Mouse (Mus musculus): Measurements from ENCODE around the gene Ctrb1.

Gene Ctrb1

DNA sequence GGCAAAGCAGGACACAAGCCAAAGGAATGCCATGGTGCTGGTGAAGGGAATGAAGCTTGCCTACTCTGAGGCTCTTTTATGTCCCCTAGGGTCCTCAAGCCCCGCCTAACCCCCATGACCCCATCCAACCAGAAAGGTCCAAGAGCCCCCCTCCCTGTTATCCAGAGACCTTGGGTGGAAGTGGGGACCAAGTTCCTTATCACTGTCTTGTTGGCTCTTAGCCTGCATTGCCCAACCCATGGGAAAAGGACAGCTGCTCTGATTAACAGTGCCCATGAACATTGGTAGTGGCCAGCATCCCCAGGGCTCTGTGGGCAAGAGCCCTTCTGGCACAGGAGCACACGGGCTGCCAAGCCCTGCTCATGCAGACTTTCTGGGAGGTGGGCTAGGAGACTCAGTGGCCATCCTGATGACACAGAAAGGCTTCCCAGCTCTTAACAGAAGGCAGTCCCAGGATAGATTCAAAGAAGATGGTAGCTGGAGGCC lies at the start of gene Ctrb1:
Gene Ctrb1 (minus strand): TSS at position 51 of the 486 bp plus-strand sequence.
- DNase-seq (ENCODE audit: low spot score) = no peak

DNA sequence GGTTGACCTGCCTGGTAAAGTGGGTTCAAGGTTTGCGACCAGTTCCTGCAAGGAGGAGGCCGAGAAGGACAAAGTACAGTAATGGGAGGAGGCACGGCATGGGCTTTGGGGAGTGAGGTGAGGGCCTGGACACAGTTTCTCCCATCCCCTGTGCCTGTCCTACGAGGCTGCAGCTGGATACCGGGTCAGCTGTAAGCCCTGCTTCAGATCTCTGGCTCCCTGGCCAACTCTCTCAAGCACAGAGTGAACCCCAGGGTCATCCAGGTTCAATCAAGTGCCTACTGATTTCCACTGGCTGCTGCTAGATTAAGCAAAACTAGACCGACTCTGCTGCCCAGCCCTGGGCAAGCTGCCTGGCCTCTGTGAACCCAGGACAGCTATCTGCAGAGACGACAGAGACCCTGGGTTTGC lies 49.5 kb upstream of the Ctrb1 start:
- DNase-seq (ENCODE audit: low spot score) = no peak

DNA sequence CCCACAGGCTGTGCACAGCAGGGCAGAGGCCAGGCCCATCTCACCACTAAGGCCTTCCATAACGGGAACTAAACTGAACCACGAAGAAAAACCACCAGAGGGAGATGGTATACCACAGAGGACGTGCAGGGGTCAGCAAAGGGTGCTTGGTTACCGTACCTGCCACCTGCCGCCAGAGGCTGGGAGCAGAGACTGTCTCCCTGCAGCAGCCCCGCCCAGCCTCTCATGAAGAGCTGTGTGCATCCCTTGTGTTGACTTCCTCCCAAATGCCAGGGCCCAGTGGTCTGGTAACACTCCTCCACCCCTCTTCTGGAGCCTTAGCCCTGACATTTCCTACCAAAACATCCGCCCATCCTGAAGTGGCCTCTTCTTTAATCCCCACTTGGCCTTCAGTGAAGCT lies 48.8 kb upstream of the Ctrb1 start:
- DNase-seq (ENCODE audit: low spot score) = no peak

- DNase-seq (ENCODE audit: low spot score) = no peak
Observed at GRCm38 (mm10) chr8:111738867-111739266, 48.1 kb upstream of the Ctrb1 start.

GRCm38 (mm10) chr8:111736321-111736720 lies 45.5 kb upstream of the Ctrb1 start:
- peak; percentile 71 for DNase-seq (ENCODE audit: low spot score)

DNA sequence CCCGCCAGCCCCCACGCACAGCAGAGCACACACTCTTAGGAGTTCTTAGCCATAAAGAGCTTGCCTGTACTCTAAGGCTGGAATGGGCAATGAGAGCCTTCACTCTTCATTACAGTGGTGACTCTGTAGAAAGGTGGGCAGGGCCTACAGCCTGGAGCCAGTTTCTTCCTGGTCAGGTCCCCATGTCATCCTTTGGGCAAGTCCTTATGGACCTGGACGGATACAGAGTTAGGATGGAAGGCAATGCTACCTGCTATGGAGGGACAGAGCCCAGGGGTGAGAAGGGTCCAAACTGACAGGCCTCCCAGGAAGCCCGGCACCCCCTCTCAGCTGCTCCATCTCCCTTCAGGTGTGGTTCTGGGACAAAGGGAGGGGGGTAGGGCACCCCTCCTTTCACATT lies 45.0 kb upstream of the Ctrb1 start:
- no peak for DNase-seq (ENCODE audit: low spot score)

- no peak for DNase-seq (ENCODE audit: low spot score)
Observed at GRCm38 (mm10) chr8:111735335-111735761, 44.5 kb upstream of the Ctrb1 start.

DNA sequence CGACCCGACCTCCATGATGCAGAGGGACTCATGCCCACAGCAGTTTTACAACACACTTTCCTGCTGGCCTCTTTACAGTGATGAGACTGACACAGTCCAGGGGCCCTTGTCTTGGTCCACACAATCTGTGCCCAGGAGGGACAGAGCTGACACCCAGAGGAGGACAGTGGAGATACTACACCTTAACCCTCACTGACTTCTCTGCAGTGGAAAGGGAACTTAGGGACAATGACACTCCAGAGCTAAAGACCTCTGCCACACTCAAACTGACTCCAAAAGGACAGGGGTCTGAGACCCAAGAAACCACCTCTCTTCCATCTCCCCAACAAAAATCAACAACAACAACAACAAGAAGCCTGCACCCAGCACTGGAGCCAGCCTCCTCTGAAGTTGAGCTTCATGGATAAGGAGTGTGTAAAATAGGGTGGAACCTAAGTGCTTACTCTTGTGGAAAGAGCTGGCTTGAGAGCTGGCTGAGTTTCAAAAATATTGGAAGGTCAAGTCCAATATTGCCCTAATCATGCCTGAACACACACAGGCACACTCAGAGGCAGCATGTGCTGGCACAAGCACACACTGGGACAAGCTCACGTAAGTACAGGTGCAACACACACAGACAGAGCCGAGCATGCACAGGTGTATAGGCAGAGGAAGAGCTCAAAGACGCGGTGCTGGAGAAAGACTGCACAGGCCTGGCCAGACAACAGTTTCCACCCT lies 43.6 kb upstream of the Ctrb1 start:
- DNase-seq (ENCODE audit: low spot score) = no peak

GRCm38 (mm10) chr8:111733581-111734243 lies 42.9 kb upstream of the Ctrb1 start:
- DNase-seq (ENCODE audit: low spot score) = no peak

GRCm38 (mm10) chr8:111732406-111733085 lies 41.7 kb upstream of the Ctrb1 start:
- no peak for DNase-seq (ENCODE audit: low spot score)

- peak; percentile 97 for DNase-seq (ENCODE audit: low spot score)
Observed at GRCm38 (mm10) chr8:111732004-111732403, 41.2 kb upstream of the Ctrb1 start.

DNA sequence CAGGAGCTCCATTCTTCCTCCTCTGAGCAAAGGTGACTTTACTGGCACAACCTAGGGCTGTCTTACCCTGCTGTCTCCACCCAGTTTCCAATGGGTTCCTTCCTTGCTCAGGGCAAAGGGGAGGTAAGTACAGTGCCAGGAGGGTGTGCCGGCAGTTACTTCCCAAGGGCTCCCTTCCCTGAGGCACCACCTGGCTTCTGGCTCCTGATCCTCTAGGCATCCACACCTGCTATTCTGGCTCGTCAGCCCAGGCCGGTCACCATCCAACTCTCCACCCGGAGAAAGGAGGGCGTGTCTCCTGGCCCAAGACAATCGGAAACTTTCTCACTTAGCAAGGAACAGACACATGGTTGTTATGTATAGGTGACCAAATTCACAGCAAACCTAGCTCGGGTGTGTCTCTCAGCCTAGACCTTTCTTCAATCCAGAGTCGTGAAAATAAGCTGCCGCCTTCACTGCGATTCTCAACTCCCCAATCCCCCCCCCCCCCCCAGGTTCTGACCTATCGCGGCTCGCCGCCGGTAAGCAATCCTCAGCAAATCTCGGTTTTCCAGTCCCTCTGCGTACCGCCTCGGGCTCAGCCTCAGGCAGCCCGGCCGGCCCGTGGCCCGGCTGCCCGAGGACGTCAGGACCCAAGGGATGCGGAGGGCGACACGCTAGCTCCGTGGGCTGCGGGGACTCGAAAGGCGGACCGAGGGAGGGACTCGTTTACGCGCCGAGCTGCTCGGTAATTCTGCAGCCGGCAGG lies 40.6 kb upstream of the Ctrb1 start:
- DNase-seq (ENCODE audit: low spot score) = no peak

DNA sequence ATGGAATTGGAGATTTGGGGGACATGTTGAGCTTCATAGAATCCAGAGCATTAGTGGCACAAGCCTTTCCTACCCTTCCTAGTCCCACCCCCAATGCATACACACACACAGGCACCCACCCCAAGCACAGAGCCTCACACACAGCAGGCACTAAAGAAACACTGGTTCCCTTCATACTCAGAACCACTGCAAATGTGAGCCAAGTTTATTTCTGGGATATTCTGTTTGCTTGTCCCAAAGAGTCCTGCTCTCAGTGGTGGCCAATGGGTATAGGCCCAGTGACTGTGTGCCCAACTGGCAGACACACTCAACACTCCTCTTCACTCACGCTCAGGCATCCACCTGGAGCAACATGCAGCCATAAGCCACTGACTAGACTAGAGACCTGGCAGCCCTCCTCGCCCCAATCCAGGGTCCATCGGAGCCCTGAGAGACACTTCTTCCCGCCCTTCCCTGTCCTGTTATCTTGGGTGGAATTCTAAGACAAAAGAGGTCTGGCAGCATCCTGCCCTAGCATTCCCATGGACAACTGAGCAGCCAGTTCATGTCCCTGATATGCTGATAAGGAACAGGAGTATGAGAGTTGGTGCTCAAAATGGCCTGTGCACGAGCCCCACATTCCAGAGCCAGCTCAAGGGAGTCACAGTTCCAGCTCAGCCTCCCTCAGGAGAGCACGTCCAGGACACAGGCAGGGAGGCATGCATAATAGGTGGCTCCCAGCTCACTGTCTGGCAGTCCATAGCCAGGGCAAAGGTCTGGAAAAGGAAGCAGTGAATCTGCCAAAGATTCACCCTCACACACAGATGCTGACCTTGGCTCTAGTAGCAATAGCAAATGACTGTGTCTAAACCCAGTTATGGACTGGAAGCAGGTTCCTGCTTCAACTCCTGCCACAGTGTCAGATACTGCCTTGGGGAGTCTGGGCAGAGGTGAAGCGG lies 38.7 kb upstream of the Ctrb1 start:
- DNase-seq (ENCODE audit: low spot score) = no peak

DNA sequence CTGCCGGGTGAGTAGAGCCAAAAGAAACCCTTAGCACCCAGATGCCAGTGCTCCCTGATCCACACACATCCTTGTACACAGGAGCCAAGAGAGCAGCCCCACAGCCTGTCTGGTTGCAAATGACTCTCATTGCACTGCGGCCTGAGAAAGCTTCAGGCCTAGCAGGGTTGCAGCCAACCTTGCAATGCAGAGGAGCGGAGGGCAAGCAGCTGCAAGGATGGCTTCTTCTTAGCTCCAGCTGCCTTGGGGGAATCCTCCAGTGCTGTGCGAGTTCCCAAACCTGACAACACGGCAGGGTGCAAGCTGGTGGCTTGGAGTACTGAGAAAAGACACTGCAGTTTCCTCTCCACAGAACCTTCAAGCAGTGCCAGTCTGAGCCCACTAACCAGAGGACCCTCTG lies 37.7 kb upstream of the Ctrb1 start:
- DNase-seq (ENCODE audit: low spot score) = no peak

DNA sequence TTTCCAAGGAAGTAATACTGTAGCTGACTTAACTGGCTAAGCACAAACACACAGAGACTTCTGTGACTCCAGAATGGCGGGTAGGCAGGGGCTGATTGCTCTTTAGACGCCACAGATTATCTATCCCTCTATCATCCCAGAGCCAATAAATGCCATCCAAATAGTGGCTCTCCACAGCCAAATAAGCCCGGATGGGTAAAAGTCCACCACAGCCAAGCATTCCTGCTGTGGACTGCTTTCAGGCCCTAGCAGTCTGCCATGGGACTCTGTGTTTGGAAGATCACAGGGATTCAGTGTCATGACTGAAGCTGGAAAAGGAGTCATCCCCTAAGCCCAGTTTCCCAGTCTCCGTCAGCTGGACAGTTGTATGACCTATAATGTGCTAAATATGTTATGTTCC lies 36.7 kb upstream of the Ctrb1 start:
- DNase-seq (ENCODE audit: low spot score) = no peak

DNA sequence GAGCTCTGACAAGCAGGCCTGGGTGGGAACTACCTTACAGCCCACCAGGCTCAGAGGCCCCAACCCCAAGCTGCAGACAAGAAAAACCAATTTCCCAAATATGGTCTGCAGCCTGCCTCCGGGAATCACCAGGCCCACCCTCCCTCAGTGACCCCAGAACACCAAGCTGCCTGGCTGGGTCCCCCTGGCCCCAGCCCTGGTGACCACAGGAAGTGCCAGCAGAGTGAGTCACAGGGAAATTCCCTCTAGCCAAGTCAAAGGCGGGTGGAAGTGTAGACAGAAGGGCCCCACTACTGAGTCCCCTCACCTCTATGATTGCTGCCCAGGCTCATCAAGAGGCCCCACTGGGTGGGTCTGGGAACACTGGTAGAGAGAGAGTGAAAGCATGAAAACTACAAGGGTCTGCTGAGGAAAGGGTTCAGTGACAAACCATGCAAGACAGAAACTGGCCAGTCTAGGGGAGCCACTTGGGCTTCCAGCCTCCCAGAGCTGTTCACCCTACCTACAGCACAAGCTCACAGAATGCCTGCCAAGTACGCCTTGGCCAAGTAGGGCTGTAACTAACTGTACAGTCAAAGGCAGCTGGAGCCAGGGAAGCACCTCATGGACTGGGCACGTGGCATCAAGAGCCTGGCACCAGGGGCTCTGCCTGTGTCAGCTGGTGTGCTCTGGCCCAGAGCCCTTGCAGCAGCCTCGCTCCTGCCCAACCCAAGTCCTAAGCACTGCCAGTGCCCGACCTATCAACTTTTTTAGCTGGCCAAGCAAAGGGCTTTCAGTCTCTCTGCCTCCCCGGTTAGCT lies 35.5 kb upstream of the Ctrb1 start:
- no peak for DNase-seq (ENCODE audit: low spot score)

GRCm38 (mm10) chr8:111725341-111725740 lies 34.5 kb upstream of the Ctrb1 start:
- no peak for DNase-seq (ENCODE audit: low spot score)

GRCm38 (mm10) chr8:111720115-111720544 lies 29.3 kb upstream of the Ctrb1 start:
- peak; percentile 57 for DNase-seq (ENCODE audit: low spot score)

DNA sequence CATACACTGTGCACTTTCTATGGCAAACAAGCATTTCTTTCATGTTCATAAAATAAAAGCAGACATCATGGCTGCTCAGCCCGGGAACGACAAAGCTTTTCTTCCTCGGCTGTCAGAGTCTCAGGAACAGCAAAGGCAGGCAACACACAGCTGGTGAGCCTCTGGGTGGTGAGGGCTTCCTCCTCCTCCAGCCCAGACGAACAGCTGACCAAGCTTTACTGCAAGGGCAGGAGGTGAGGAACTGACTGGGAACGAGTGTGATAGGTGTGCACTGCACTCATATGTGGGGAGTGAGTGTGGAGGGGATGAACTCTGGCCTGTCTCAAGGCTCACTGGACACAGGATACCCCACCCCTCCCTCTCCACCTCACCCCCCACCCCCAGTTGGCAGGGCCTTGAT lies 28.1 kb upstream of the Ctrb1 start:
- DNase-seq (ENCODE audit: low spot score) = no peak

DNA sequence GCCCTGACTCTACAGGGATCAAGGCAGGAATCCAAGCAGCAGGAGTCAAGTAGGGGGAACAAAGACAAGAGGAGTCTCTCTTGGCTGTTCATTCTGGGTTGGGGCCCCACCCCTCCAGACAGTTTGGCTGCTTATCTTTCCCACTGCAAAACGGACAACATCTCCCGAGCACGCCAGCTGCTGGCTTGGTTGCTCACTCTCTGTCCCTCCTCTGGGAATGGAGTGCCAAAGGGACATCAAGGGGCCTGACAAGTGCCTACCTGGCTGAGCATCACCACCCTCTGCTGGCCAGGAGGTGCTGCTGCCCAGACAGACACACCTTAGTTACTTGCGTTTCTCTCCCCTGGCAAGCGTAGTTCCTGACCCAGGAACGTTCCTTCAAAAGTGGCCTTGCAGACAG lies 27.1 kb upstream of the Ctrb1 start:
- no peak for DNase-seq (ENCODE audit: low spot score)

Data from retina, embryonic 14.5 days (tissue).